Mouse (Mus musculus): Measurements from ENCODE around the gene Aldh16a1.
"Not testable (repeated sequence)": the region's sequence is repeated elsewhere in the genome, so short reads cannot be mapped to it uniquely, and the experiment has no call there.

The Aldh16a1 gene

GRCm38 (mm10) chr7:45178550-45178949 lies 24.2 kb upstream of the Aldh16a1 start:
- DNase-seq: no peak

- no peak for DNase-seq
These were observed 22.0 kb upstream of the Aldh16a1 start for GRCm38 (mm10) chr7:45176356-45176755.

GRCm38 (mm10) chr7:45175929-45176328 lies 21.5 kb upstream of the Aldh16a1 start:
- no peak for DNase-seq

GRCm38 (mm10) chr7:45175398-45175797 lies 21.0 kb upstream of the Aldh16a1 start:
- no peak for DNase-seq

- DNase-seq: no peak
These were observed 20.3 kb upstream of the Aldh16a1 start for GRCm38 (mm10) chr7:45174567-45175280.

- DNase-seq: not testable (repeated sequence)
These were observed 19.4 kb upstream of the Aldh16a1 start for GRCm38 (mm10) chr7:45173772-45174171.

GRCm38 (mm10) chr7:45172974-45173373 lies 18.6 kb upstream of the Aldh16a1 start:
- no peak for DNase-seq

- DNase-seq: no peak
These were observed 15.1 kb upstream of the Aldh16a1 start for GRCm38 (mm10) chr7:45169495-45169894.

- DNase-seq: no peak
These were observed 14.3 kb upstream of the Aldh16a1 start for GRCm38 (mm10) chr7:45168656-45169055.

- DNase-seq: no peak
These were observed 13.5 kb upstream of the Aldh16a1 start for GRCm38 (mm10) chr7:45167761-45168445.

- DNase-seq: no peak
These were observed 12.6 kb upstream of the Aldh16a1 start for GRCm38 (mm10) chr7:45166950-45167401.

GRCm38 (mm10) chr7:45165701-45166100 lies 11.3 kb upstream of the Aldh16a1 start:
- DNase-seq: no peak

GRCm38 (mm10) chr7:45164833-45165232 lies 10.4 kb upstream of the Aldh16a1 start:
- DNase-seq: no peak

- peak; percentile 94 for DNase-seq
These were observed 9.5 kb upstream of the Aldh16a1 start, which contains the start of gene Slc17a7 for GRCm38 (mm10) chr7:45163735-45164490. Gene Slc17a7 (plus strand): TSS chr7:45163949.

- no peak for DNase-seq
These were observed 8.7 kb upstream of the Aldh16a1 start for GRCm38 (mm10) chr7:45162996-45163615.

- no peak for DNase-seq
These were observed 8.2 kb upstream of the Aldh16a1 start for GRCm38 (mm10) chr7:45162551-45162950.

GRCm38 (mm10) chr7:45161612-45162473 lies 7.5 kb upstream of the Aldh16a1 start:
- peak; percentile 98 for DNase-seq

- DNase-seq: no peak
These were observed 6.5 kb upstream of the Aldh16a1 start for GRCm38 (mm10) chr7:45160866-45161265.

GRCm38 (mm10) chr7:45160316-45160800 lies 6.0 kb upstream of the Aldh16a1 start:
- DNase-seq: peak; percentile 93

GRCm38 (mm10) chr7:45158991-45159390 lies 4.6 kb upstream of the Aldh16a1 start:
- no peak for DNase-seq

GRCm38 (mm10) chr7:45157459-45157858 lies 3.1 kb upstream of the Aldh16a1 start:
- DNase-seq: no peak

GRCm38 (mm10) chr7:45156206-45156605 lies 1.8 kb upstream of the Aldh16a1 start:
- no peak for DNase-seq

All from heart, adult 11 months (tissue).